Mouse (Mus musculus) stomach, embryonic 15.5 days (tissue): ENCODE results near the gene Dock9. TPM values are rescaled to one million over a fixed set of nuclear protein-coding genes. Genes with fewer than 3 reads are reported as not detected.

Source experiments
- ATAC-seq: fragments of 200-750 bp; cut with Nextera tagmentation; 2 replicates; pipeline ENCODE4 v1.8.0; 2017; ENCODE audit warnings: low read depth, moderate number of reproducible peaks, moderate TSS enrichment; ENCODE audit not compliant: insufficient read depth, low FRiP score
- H3K27ac ChIP-seq: fragments of 300-500 bp; sonication (generic); 2 replicates; pipeline ENCODE4 v1.5.1; 2015; ENCODE audit warnings: mild to moderate bottlenecking, inconsistent platforms
- H3K27me3 ChIP-seq: fragments of 300-500 bp; sonication (generic); replicated peaks from 2 replicates; pipeline ENCODE4 v1.6.1; 2015; ENCODE audit warnings: inconsistent platforms
- H3K36me3 ChIP-seq: fragments of 300-500 bp; sonication (generic); 2 replicates; pipeline ENCODE4 v1.6.1; 2015; ENCODE audit warnings: inconsistent platforms
- H3K4me1 ChIP-seq: fragments of 300-500 bp; sonication (generic); 2 replicates; pipeline ENCODE4 v1.6.1; 2015; ENCODE audit warnings: inconsistent platforms
- H3K4me2 ChIP-seq: fragments of 300-500 bp; sonication (generic); 2 replicates; pipeline ENCODE4 v1.6.1; 2015; ENCODE audit warnings: mild to moderate bottlenecking, inconsistent platforms
- H3K4me3 ChIP-seq: fragments of 300-500 bp; sonication (generic); replicated peaks from 2 replicates; pipeline ENCODE4 v1.5.1; 2015; ENCODE audit warnings: inconsistent platforms
- H3K9ac ChIP-seq: fragments of 300-500 bp; sonication (generic); 2 replicates; pipeline ENCODE4 v1.6.1; 2015; ENCODE audit warnings: inconsistent platforms
- H3K9me3 ChIP-seq: fragments of 300-500 bp; sonication (generic); 2 replicates; pipeline ENCODE4 v1.6.1; 2016; ENCODE audit warnings: inconsistent platforms
- whole genome bisulfite sequencing: fragments of 180-500 bp; shearing (Covaris S2); methylation state at CpG from one replicate; pipeline ENCODE4 v1.1.7; 2015; 5-methylcytosine and 5-hydroxymethylcytosine counted together
- polyA plus RNA-seq: library from polyadenylated mRNA; unstranded; fragments of >200 nt; fragmentation: Nextera tagmentation; extraction: Ambion mirVana; gene quantifications from 2 replicates; pipeline ENCODE4 v1.2.1, GENCODE M21; 2015

Dock9 gene
- polyA plus RNA-seq, 1 experiment from 2014 or later = 14.0 TPM

DNA sequence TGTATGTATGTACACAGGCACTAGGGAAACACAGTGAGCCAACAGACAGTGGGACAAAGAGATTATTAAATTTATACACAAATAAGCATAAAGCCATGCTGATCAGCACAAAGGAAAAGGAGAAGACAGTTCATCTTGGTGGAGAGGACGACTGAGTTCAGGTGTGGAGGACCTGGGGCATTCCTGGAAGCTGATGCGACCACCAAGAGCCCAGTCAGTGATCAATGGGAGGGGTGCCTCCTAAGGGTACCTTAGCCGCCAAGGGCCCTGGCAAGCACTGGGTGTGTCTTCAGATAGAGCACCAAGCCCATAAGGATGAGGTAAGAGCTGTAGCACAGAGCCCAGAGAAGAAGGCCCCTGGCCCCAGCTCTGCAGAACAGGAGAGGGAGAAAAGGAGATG is 8.4 kb downstream of the Dock9 start:
- Histone ChIP-seq H3K4me2 (no peak overlapping the region), H3K9ac (no peak overlapping the region), H3K36me3 (no peaks in the 10 kb centered on the region), H3K27ac (no peak overlapping the region), H3K4me1 (0 out of 2 replicates have a peak, but pooled peaks cover 5% of the 10 kb centered on the region), H3K9me3 (no peaks in the 10 kb centered on the region), H3K4me3 (no peak overlapping the region), H3K27me3 (no peaks in the 10 kb centered on the region)
- no peak for ATAC-seq
- 76% methylated on average over 3 of the region's 3 CpGs for WGBS

- H3K27ac ChIP-seq = no peak overlapping the region
- no peak overlapping the region for H3K4me2 ChIP-seq
- no peaks in the 10 kb centered on the region for H3K27me3 ChIP-seq
- H3K9me3 ChIP-seq = no peaks in the 10 kb centered on the region
- H3K4me1 ChIP-seq = no peaks in the 10 kb centered on the region
- H3K9ac ChIP-seq = no peak overlapping the region
- no peaks in the 10 kb centered on the region for H3K36me3 ChIP-seq
- no peak for ATAC-seq
- WGBS = 83% methylated on average over 6 of the region's 6 CpGs
- H3K4me3 ChIP-seq = no peak overlapping the region
These were observed 9.2 kb downstream of the Dock9 start for GRCm38 (mm10) chr14:121788451-121788850.

DNA sequence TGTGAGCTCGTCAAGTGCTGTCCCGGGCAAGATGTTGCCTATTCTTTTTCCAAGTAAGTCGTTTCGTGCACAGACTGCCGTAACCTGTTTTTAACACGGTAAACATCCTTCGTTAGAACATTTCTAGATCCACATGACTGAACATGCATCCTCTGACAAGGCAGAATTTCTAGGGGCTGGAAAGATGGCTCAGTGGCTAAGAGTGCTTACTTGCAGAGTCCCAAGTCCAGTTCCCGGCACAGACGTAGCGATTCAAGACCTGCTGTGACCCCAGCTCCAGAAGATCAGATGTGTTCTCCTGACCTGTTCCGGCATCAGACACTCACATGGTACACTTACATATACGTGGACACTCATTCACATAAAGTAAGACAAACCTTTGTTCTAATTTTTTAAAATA is 10.2 kb downstream of the Dock9 start:
- peaks cover 5% of the 10 kb centered on the region for H3K4me1 ChIP-seq
- H3K9me3 ChIP-seq = no peaks in the 10 kb centered on the region
- H3K27ac ChIP-seq = no peak overlapping the region
- H3K4me2 ChIP-seq = no peak overlapping the region
- no peak overlapping the region for H3K4me3 ChIP-seq
- ATAC-seq = no peak
- no peaks in the 10 kb centered on the region for H3K36me3 ChIP-seq
- no peaks in the 10 kb centered on the region for H3K27me3 ChIP-seq
- 83% methylated on average over 12 of the region's 12 CpGs for WGBS
- H3K9ac ChIP-seq = no peak overlapping the region

DNA sequence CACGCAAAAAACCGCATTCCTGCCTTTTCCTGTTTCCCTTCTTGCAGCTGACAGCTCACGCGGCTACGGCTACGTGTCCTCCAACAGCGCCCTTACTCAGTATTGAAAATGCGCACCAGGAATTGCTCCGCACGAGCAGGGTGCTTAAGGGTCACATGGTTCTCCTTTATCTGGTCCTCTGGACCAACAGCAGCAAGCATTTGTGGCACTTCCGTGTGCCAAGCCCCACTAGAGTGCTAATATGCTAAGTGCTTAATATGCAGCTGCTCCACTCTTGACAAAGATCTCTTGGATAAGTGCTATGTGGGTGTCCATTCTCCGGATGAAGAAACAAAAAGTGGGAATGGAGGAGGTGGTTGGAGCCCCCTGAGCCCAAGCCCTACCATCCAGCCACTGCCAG is 10.7 kb downstream of the Dock9 start:
- no peak for ATAC-seq
- no peak overlapping the region for H3K27ac ChIP-seq
- no peaks in the 10 kb centered on the region for H3K9me3 ChIP-seq
- H3K4me1 ChIP-seq = peaks cover 6% of the 10 kb centered on the region
- no peaks in the 10 kb centered on the region for H3K27me3 ChIP-seq
- no peak overlapping the region for H3K9ac ChIP-seq
- no peaks in the 10 kb centered on the region for H3K36me3 ChIP-seq
- H3K4me3 ChIP-seq = no peak overlapping the region
- no peak overlapping the region for H3K4me2 ChIP-seq
- WGBS = 77% methylated on average over 12 of the region's 12 CpGs

DNA sequence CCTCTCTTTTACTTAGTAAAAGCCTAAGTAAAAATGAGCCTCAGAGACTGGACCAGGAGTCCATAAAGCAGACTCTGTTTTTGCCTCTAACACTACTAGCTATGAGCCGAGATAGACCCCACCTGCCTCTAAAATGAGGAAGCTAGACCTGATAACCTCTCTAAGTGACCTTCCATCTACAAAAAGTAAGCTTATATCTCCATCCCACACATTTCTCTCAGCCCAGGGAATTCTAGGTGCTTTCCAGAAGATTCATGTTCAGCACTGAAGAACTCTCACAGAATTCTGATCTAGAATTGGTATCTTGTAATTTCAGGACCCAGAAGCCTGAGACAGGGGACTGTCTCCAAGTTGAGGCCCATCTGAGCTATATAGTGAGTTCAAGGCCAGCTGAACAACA is 12.2 kb downstream of the Dock9 start:
- WGBS = 48% methylated on average over 1 of the region's 1 CpGs
- Histone ChIP-seq H3K27ac (no peak overlapping the region), H3K9me3 (no peaks in the 10 kb centered on the region), H3K4me1 (peaks cover 18% of the 10 kb centered on the region), H3K4me2 (no peak overlapping the region), H3K27me3 (no peaks in the 10 kb centered on the region), H3K4me3 (no peak overlapping the region), H3K9ac (no peak overlapping the region), H3K36me3 (no peaks in the 10 kb centered on the region)
- no peak for ATAC-seq

GRCm38 (mm10) chr14:121780942-121781531 is 16.6 kb downstream of the Dock9 start:
- WGBS = 20% methylated on average over 12 of the region's 12 CpGs
- Histone ChIP-seq H3K9ac (no peak overlapping the region), H3K9me3 (no peaks in the 10 kb centered on the region), H3K27me3 (no peaks in the 10 kb centered on the region), H3K27ac (peak overlapping the region; percentile 88), H3K4me1 (peaks cover 27% of the 10 kb centered on the region), H3K4me3 (no peak overlapping the region), H3K36me3 (no peaks in the 10 kb centered on the region), H3K4me2 (peak overlapping the region; percentile 19; the same call in 1 of the 2 replicates)
- ATAC-seq = peak; percentile 68; the same call in 1 of the 2 replicates

DNA sequence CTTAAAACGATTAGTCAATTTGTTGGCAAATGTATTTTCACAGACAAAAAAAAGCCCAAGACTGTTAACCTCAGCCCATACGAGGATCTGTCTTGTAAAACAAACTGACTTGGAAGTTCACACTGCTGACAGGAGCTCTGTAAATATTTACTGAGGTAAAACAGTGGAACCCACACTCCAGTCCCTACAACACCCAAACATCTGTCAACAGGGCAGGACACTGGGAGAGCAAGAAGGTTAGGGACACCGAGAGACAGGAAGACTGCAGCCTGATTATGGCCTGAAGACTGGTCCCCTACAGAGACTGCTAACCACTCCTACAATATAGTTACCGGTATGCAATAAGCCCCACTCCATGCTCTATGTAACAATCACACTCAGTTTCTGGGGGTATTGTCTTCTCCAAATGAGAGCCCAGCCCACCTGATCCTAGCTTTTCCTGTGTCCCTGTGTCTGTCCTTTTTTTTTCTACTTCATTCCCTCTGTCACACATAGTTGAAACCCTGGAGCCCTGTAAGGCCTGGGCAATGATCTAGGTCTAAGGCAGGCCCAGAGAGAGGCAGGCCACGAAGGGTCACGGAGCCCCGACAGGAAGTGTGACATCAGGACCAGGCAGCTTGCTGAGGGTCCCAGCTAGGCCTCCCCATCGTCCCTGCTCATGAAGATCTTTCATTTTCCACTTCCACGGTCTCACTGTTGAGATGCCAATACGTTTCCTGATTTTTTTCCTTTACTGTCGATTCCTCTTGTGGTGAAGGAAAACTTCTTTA is 17.3 kb downstream of the Dock9 start:
- Histone ChIP-seq H3K27ac (peak overlapping the region; percentile 88), H3K36me3 (no peaks in the 10 kb centered on the region), H3K4me2 (no peak overlapping the region), H3K4me3 (no peak overlapping the region), H3K4me1 (peaks cover 27% of the 10 kb centered on the region), H3K27me3 (no peaks in the 10 kb centered on the region), H3K9ac (no peak overlapping the region), H3K9me3 (no peaks in the 10 kb centered on the region)
- peak; percentile 20; the same call in 1 of the 2 replicates for ATAC-seq
- 29% methylated on average over 11 of the region's 11 CpGs for WGBS

DNA sequence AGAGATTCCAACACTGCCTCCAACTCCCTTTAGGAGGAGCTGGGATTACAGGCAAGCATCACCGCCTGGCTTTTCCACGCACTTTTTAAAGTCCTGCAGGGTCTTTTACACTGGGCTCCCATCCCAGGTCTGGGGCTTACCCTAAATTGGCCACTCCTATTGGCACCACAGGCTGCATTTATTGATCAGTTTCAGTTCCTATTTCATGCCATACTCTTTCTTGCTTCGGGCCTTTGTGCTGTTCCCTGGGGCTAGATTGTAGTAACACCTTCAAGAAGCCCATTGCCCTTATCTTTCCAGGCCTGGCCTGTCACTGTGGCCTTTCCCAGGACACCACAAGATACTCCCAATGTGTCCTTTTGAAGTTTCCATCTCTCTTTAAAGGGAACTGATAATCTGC is 18.0 kb downstream of the Dock9 start:
- no peaks in the 10 kb centered on the region for H3K36me3 ChIP-seq
- 52% methylated on average over 3 of the region's 3 CpGs for WGBS

GRCm38 (mm10) chr14:121777279-121777831 is 20.3 kb downstream of the Dock9 start:
- Histone ChIP-seq H3K9me3 (no peaks in the 10 kb centered on the region), H3K4me2 (no peak overlapping the region), H3K4me1 (peaks cover 26% of the 10 kb centered on the region), H3K4me3 (no peak overlapping the region), H3K9ac (no peak overlapping the region), H3K36me3 (no peaks in the 10 kb centered on the region), H3K27ac (no peak overlapping the region), H3K27me3 (no peaks in the 10 kb centered on the region)
- 55% methylated on average over 4 of the region's 4 CpGs for WGBS
- ATAC-seq = no peak

More for the DNA sequence above, 18.0 kb downstream of the Dock9 start:
- H3K27ac ChIP-seq = peak overlapping the region; percentile 17; the same call in 1 of the 2 replicates
- no peak overlapping the region for H3K4me3 ChIP-seq
- no peaks in the 10 kb centered on the region for H3K9me3 ChIP-seq
- no peak for ATAC-seq
- no peak overlapping the region for H3K4me2 ChIP-seq
- H3K27me3 ChIP-seq = no peaks in the 10 kb centered on the region
- peaks cover 27% of the 10 kb centered on the region for H3K4me1 ChIP-seq
- H3K9ac ChIP-seq = no peak overlapping the region

DNA sequence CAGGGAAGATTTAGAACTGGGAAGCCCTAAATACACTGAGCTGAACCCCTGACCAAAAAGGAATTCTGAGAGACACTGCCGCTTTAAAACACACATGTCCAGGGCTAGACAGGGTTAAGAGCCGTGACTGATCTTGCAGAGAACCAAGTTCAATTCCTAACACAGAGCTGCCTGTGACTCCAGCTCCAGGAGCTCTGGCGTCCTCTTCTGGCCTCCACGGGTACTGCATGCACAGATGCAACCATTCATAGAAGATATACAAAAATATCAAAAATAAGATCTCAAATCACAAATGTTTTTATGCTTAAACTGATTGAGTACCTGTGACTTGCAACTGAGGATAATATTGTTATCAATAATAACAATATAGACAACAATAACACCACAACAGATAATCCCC is 20.9 kb downstream of the Dock9 start:
- Histone ChIP-seq H3K9ac (no peak overlapping the region), H3K9me3 (no peaks in the 10 kb centered on the region), H3K4me2 (no peak overlapping the region), H3K36me3 (no peaks in the 10 kb centered on the region), H3K27me3 (no peaks in the 10 kb centered on the region), H3K27ac (no peak overlapping the region), H3K4me1 (peaks cover 23% of the 10 kb centered on the region), H3K4me3 (no peak overlapping the region)
- ATAC-seq = no peak
- WGBS = 88% methylated on average over 4 of the region's 4 CpGs

- Histone ChIP-seq H3K27ac (no peak overlapping the region), H3K4me1 (no peaks in the 10 kb centered on the region), H3K9me3 (no peaks in the 10 kb centered on the region), H3K9ac (no peak overlapping the region), H3K4me2 (no peak overlapping the region), H3K36me3 (no peaks in the 10 kb centered on the region), H3K27me3 (no peaks in the 10 kb centered on the region), H3K4me3 (no peak overlapping the region)
- no peak for ATAC-seq
- 39% methylated on average over 11 of the region's 11 CpGs for WGBS
These were observed 35.6 kb downstream of the Dock9 start for GRCm38 (mm10) chr14:121762021-121762452.

DNA sequence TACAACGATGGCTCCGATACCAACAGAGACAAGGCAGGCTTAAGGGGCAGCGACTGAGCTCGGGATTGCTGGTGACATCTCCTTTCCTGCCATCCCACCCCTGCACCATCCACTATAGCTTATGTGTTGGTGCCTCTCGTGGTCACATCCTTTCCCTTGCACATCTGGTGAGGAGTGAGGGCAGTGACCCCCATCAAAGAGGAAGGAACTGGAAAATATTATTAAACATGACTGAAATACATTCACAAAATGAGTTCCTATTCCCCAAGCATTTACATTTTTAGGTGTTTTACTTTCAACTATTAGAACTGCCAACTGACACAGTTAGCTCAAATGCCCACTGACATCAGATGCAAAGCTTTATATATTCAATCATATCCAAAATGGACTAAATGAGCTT is 37.2 kb downstream of the Dock9 start:
- Histone ChIP-seq H3K4me2 (no peak overlapping the region), H3K27ac (no peak overlapping the region), H3K4me1 (no peaks in the 10 kb centered on the region), H3K27me3 (no peaks in the 10 kb centered on the region), H3K36me3 (no peaks in the 10 kb centered on the region), H3K4me3 (no peak overlapping the region), H3K9me3 (no peaks in the 10 kb centered on the region), H3K9ac (no peak overlapping the region)
- WGBS = 80% methylated on average over 5 of the region's 5 CpGs
- ATAC-seq = no peak
